In genomic region chr13:38580601-38581457, GRCm38 (mm10) we compare ENCODE assay signal across 8 mouse cellular contexts. TPM values are rescaled to one million over a fixed set of nuclear protein-coding genes. Genes with fewer than 3 reads are reported as not detected.
DNase-seq lines count a peak whose midpoint lies in the region; ATAC-seq and TF ChIP-seq lines count a peak whose summit lies in the region.

No protein-coding gene starts in this region.

- H3K4me2 ChIP-seq in forebrain, embryonic 12.5 days, result no peak overlapping the region
- peak overlapping the region; percentile 30 for H3K4me2 ChIP-seq in kidney, postnatal 0 days (ENCODE audit: low read length)

- H3K36me3 ChIP-seq in forebrain, embryonic 10.5 days (replicated peaks), result no peaks in the 10 kb centered on the region
- H3K36me3 ChIP-seq in forebrain, embryonic 12.5 days (replicated peaks), result no peaks in the 10 kb centered on the region
- no peaks in the 10 kb centered on the region for H3K36me3 ChIP-seq in heart, embryonic 10.5 days
- no peaks in the 10 kb centered on the region for H3K36me3 ChIP-seq in kidney, postnatal 0 days (ENCODE audit: insufficient read depth, low read length)

- no peaks in the 10 kb centered on the region for H3K27me3 ChIP-seq in forebrain, embryonic 10.5 days (ENCODE audit: poor library complexity, severe bottlenecking)
- 0 out of 2 replicates have a peak, but pooled peaks cover 3% of the 10 kb centered on the region for H3K27me3 ChIP-seq in forebrain, embryonic 12.5 days
- no peaks in the 10 kb centered on the region for H3K27me3 ChIP-seq in Patski
- H3K27me3 ChIP-seq in heart, embryonic 10.5 days (ENCODE audit: insufficient read depth, poor library complexity, severe bottlenecking), result no peaks in the 10 kb centered on the region
- H3K27me3 ChIP-seq in kidney, postnatal 0 days (ENCODE audit: insufficient read depth, low read length), result no peaks in the 10 kb centered on the region

- ATAC-seq in forebrain, embryonic 12.5 days (ENCODE audit: low FRiP score), result no peak
- no peak for ATAC-seq in Patski
- no peak; the same call in 1 of the 2 replicates for ATAC-seq in kidney, postnatal 0 days (replicated peaks; ENCODE audit: low FRiP score, low read depth)

- H3K4me1 ChIP-seq in forebrain, embryonic 10.5 days, result no peaks in the 10 kb centered on the region
- no peaks in the 10 kb centered on the region; the same call in 1 of the 2 replicates for H3K4me1 ChIP-seq in forebrain, embryonic 12.5 days
- peaks cover 20% of the 10 kb centered on the region for H3K4me1 ChIP-seq in heart, embryonic 10.5 days
- H3K4me1 ChIP-seq in kidney, postnatal 0 days (replicated peaks; ENCODE audit: insufficient read depth, low read length), result no peaks in the 10 kb centered on the region

- TF ChIP-seq CTCF in Patski (IDR thresholded peaks at IDR 0.05), result peak; percentile 73
- peak; percentile 70 for TF ChIP-seq CTCF in kidney, postnatal 0 days (IDR thresholded peaks at IDR 0.05; ENCODE audit: low read depth)

- in situ Hi-C loops in Patski (cut with MboI; ENCODE audit: low pct_unique_long_range_greater_than_20kb), result loop anchor here (25.0 kb wide), 1 partner anchor 369 kb away; the partner anchor contains the start of gene Snrnp48

- CTCF ChIA-PET in Patski (lab: Charles Lee), result interaction anchor here (0.7 to 1.3 kb wide), 3 partner anchors 10 to 84 kb away, joined by 3 to 4 read pairs (median 3); no protein-coding TSS in a partner anchor

- H3K27ac ChIP-seq in forebrain, embryonic 10.5 days, result no peak overlapping the region
- H3K27ac ChIP-seq in forebrain, embryonic 12.5 days, result no peak overlapping the region
- H3K27ac ChIP-seq in heart, embryonic 10.5 days, result 0 out of 2 replicates have a peak overlapping the region, but pooled peaks have one; percentile 29
- H3K27ac ChIP-seq in kidney, postnatal 0 days, result no peak overlapping the region

- peaks cover 4% of the 10 kb centered on the region; the same call in 1 of the 2 replicates for H3K9me3 ChIP-seq in forebrain, embryonic 10.5 days
- no peaks in the 10 kb centered on the region for H3K9me3 ChIP-seq in forebrain, embryonic 12.5 days
- H3K9me3 ChIP-seq in heart, embryonic 10.5 days, result no peaks in the 10 kb centered on the region
- H3K9me3 ChIP-seq in kidney, postnatal 0 days (replicated peaks; ENCODE audit: low read length), result no peaks in the 10 kb centered on the region

- peak; percentile 23 for DNase-seq in forebrain, embryonic 10.5 days (ENCODE audit: extremely low spot score, low spot score)
- DNase-seq in Patski (ENCODE audit: low read depth, low spot score), result no peak
- DNase-seq in cerebellum, postnatal 14 days, result peak; percentile 40 to 50
- DNase-seq in heart, embryonic 10.5 days (ENCODE audit: low spot score), result peak; percentile 82
- peak; percentile 67 for DNase-seq in kidney, postnatal 0 days (ENCODE audit: low spot score)
- DNase-seq in lung, postnatal 10 days, result peak; percentile 93
- DNase-seq in spleen, postnatal 36 days (ENCODE audit: low spot score in 2 of 2), result peak; percentile 46 to 57

- POLR2A ChIA-PET in Patski (lab: Charles Lee), result no interaction called here

- H3K4me3 ChIP-seq in forebrain, embryonic 10.5 days, result no peak overlapping the region
- H3K4me3 ChIP-seq in forebrain, embryonic 12.5 days (replicated peaks), result no peak overlapping the region
- peak overlapping the region; percentile 46 for H3K4me3 ChIP-seq in heart, embryonic 10.5 days
- no peak overlapping the region for H3K4me3 ChIP-seq in kidney, postnatal 0 days (replicated peaks; ENCODE audit: low read depth, low read length)

- no peak overlapping the region for H3K9ac ChIP-seq in forebrain, embryonic 12.5 days
- no peak overlapping the region for H3K9ac ChIP-seq in kidney, postnatal 0 days (ENCODE audit: low read depth, low read length)

- 70% methylated on average over 11 of the region's 11 CpGs for WGBS in forebrain, embryonic 10.5 days
- 73% methylated on average over 11 of the region's 11 CpGs for WGBS in forebrain, embryonic 12.5 days
- 49% methylated on average over 11 of the region's 11 CpGs for WGBS in heart, embryonic 10.5 days
- 64% methylated on average over 11 of the region's 11 CpGs for WGBS in kidney, postnatal 0 days

RNA-seq across cellular contexts. Expression of gene Txndc5, which starts 52.2 kb away (rescaled TPM):
- polyA plus RNA-seq in forebrain, embryonic 10.5 days (2016; fragmentation: Nextera tagmentation; extraction: Ambion mirVana), result 144 and 153 TPM in 2 replicates
- polyA plus RNA-seq in forebrain, embryonic 12.5 days (2016; fragmentation: Nextera tagmentation; extraction: Ambion mirVana), result 95.5 and 99.0 TPM in 2 replicates
- polyA plus RNA-seq in Patski (2021), result 337 TPM
- 242 and 256 TPM in 2 replicates for polyA plus RNA-seq in heart, embryonic 10.5 days (2016; fragmentation: Nextera tagmentation; extraction: Ambion mirVana)
- 237 and 243 TPM in 2 replicates for polyA plus RNA-seq in kidney, postnatal 0 days (2015; fragmentation: Nextera tagmentation; extraction: Ambion mirVana)

RNA-seq across cellular contexts. Expression of gene Bloc1s5, which starts 54.1 kb away (rescaled TPM):
- 24.2 and 27.0 TPM in 2 replicates for polyA plus RNA-seq in forebrain, embryonic 10.5 days (2016; fragmentation: Nextera tagmentation; extraction: Ambion mirVana)
- 22.3 and 24.9 TPM in 2 replicates for polyA plus RNA-seq in forebrain, embryonic 12.5 days (2016; fragmentation: Nextera tagmentation; extraction: Ambion mirVana)
- polyA plus RNA-seq in Patski (2021), result 13.2 TPM
- 17.5 and 21.6 TPM in 2 replicates for polyA plus RNA-seq in heart, embryonic 10.5 days (2016; fragmentation: Nextera tagmentation; extraction: Ambion mirVana)
- 21.8 and 23.5 TPM in 2 replicates for polyA plus RNA-seq in kidney, postnatal 0 days (2015; fragmentation: Nextera tagmentation; extraction: Ambion mirVana)
